ENCODE assay signal across 14 mouse cellular contexts in the genomic region with DNA sequence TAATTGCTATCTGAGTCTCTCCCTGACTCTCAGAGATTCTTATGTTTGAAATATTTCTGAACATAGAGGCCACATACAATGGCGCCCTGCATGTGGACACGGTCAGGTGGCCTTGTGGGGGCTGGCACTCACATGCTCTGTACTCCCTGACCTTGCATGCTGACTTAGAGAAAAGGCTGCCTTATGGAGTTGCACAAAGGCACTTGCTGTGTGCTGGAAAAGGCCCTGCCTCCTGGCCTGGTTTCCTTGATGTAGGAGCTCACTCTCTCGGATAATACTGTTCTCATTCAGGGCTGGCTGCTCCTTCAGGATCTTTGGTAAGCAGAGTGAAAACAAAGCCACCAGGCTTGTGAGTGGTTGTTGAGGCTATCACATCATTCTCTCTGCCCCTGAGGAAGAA. TPM values are rescaled to one million over a fixed set of nuclear protein-coding genes. Genes with fewer than 3 reads are reported as not detected.
DNase-seq lines count a peak whose midpoint lies in the region; ATAC-seq and TF ChIP-seq lines count a peak whose summit lies in the region.
"Had no signal": no experiment of that assay in that cellular context is flagged by ENCODE, and none has a peak within 500 bp of the region (broad histone marks: within the 10 kb centered on the region; RNA-seq: fewer than 3 reads in every experiment).

No protein-coding gene starts in this region.

- no peak overlapping the region for H3K4me2 ChIP-seq in forebrain, embryonic 11.5 days (ENCODE audit: low read depth, low read length, severe bottlenecking)
- H3K4me2 ChIP-seq in forebrain, embryonic 12.5 days = no peak overlapping the region
- no peak overlapping the region for H3K4me2 ChIP-seq in kidney, embryonic 15.5 days
- no peak overlapping the region for H3K4me2 ChIP-seq in kidney, embryonic 14.5 days (replicated peaks; ENCODE audit: low read depth, low read length)
- H3K4me2 ChIP-seq: heart, embryonic 11.5 days; lung, embryonic 14.5 days had no signal

- H3K4me3 ChIP-seq in forebrain, embryonic 11.5 days (ENCODE audit: low read depth, low read length) = no peak overlapping the region
- no peak overlapping the region for H3K4me3 ChIP-seq in forebrain, embryonic 12.5 days (replicated peaks)
- H3K4me3 ChIP-seq in kidney, embryonic 15.5 days (replicated peaks) = no peak overlapping the region
- H3K4me3 ChIP-seq in kidney, embryonic 14.5 days (ENCODE audit: low read length) = no peak overlapping the region
- H3K4me3 ChIP-seq in olfactory bulb, adult 2 months (ENCODE audit: insufficient read depth, low read depth, low read length) = no peak overlapping the region
- H3K4me3 ChIP-seq in lung, adult 2 months (replicated peaks; ENCODE audit: extremely low read depth, low read depth, low read length) = no peak overlapping the region
- H3K4me3 ChIP-seq: left cerebral cortex, adult 2 months had no signal

- H3K9me3 ChIP-seq in forebrain, embryonic 11.5 days (ENCODE audit: control insufficient read depth, low read length) = no peaks in the 10 kb centered on the region
- H3K9me3 ChIP-seq in forebrain, embryonic 12.5 days = no peaks in the 10 kb centered on the region
- no peaks in the 10 kb centered on the region for H3K9me3 ChIP-seq in kidney, embryonic 15.5 days (replicated peaks)
- H3K9me3 ChIP-seq in kidney, embryonic 14.5 days (ENCODE audit: control insufficient read depth, low read length) = no peaks in the 10 kb centered on the region

- WGBS in forebrain, embryonic 11.5 days = 53% methylated on average over 3 of the region's 3 CpGs
- WGBS in forebrain, embryonic 12.5 days = 47% methylated on average over 3 of the region's 3 CpGs
- 57% methylated on average over 3 of the region's 3 CpGs for whole genome bisulfite sequencing in kidney, embryonic 15.5 days
- WGBS in kidney, embryonic 14.5 days = 61% methylated on average over 3 of the region's 3 CpGs
- 46% methylated on average over 3 of the region's 3 CpGs for WGBS in olfactory bulb, adult 2 months
- WGBS in lung, adult 2 months = 72% methylated on average over 3 of the region's 3 CpGs

- no peak overlapping the region for H3K9ac ChIP-seq in forebrain, embryonic 11.5 days (ENCODE audit: low read length)
- no peak overlapping the region for H3K9ac ChIP-seq in forebrain, embryonic 12.5 days
- no peak overlapping the region for H3K9ac ChIP-seq in kidney, embryonic 15.5 days
- H3K9ac ChIP-seq in kidney, embryonic 14.5 days (ENCODE audit: low read depth, low read length) = no peak overlapping the region
- H3K9ac ChIP-seq: lung, embryonic 14.5 days had no signal

- H3K36me3 ChIP-seq in forebrain, embryonic 11.5 days (ENCODE audit: control insufficient read depth, insufficient read depth, low read length) = no peaks in the 10 kb centered on the region
- H3K36me3 ChIP-seq in forebrain, embryonic 12.5 days (replicated peaks) = no peaks in the 10 kb centered on the region
- no peaks in the 10 kb centered on the region for H3K36me3 ChIP-seq in kidney, embryonic 15.5 days
- no peaks in the 10 kb centered on the region for H3K36me3 ChIP-seq in kidney, embryonic 14.5 days (ENCODE audit: control insufficient read depth, insufficient read depth, low read length)

- H3K27me3 ChIP-seq in forebrain, embryonic 11.5 days (ENCODE audit: control insufficient read depth, insufficient read depth, low read length) = no peaks in the 10 kb centered on the region
- peaks cover 12% of the 10 kb centered on the region; the same call in 1 of the 2 replicates for H3K27me3 ChIP-seq in forebrain, embryonic 12.5 days
- H3K27me3 ChIP-seq in kidney, embryonic 15.5 days = peaks cover 10% of the 10 kb centered on the region; the same call in 1 of the 2 replicates
- H3K27me3 ChIP-seq in kidney, embryonic 14.5 days (ENCODE audit: control insufficient read depth, insufficient read depth, low read length) = no peaks in the 10 kb centered on the region; the same call in 1 of the 2 replicates

- no peak for ATAC-seq in forebrain, embryonic 11.5 days (replicated peaks; ENCODE audit: low FRiP score)
- ATAC-seq in forebrain, embryonic 12.5 days (ENCODE audit: low FRiP score) = no peak
- ATAC-seq in kidney, embryonic 15.5 days (replicated peaks; ENCODE audit: low FRiP score) = no peak
- no peak for ATAC-seq in kidney, embryonic 14.5 days (ENCODE audit: low FRiP score, low TSS enrichment)

- DNase-seq in forebrain, embryonic 11.5 days (ENCODE audit: low spot score) = no peak
- peak; percentile 29 to 52 for DNase-seq in kidney, postnatal 25 days
- DNase-seq in lung, adult 2 months = no peak
- no peak for DNase-seq in thymus, postnatal 36 days
- DNase-seq: cerebellum, postnatal 14 days; gastrocnemius, postnatal 36 days; heart, postnatal 36 days; lung, embryonic 14.5 days had no signal

- no peak for TF ChIP-seq POLR2A in olfactory bulb, adult 2 months (IDR thresholded peaks at IDR 0.05; ENCODE audit: insufficient read depth, low read depth, low read length)
- TF ChIP-seq POLR2A in lung, adult 2 months (IDR thresholded peaks at IDR 0.05; ENCODE audit: borderline replicate concordance, extremely low read depth, low read depth, low read length) = no peak

- no peak for TF ChIP-seq CTCF in olfactory bulb, adult 2 months (IDR thresholded peaks at IDR 0.05; ENCODE audit: insufficient read depth, low read depth, low read length)
- no peak for TF ChIP-seq CTCF in lung, adult 2 months (IDR thresholded peaks at IDR 0.05; ENCODE audit: insufficient read depth, low read length)

- peaks cover 12% of the 10 kb centered on the region; the same call in 1 of the 2 replicates for H3K4me1 ChIP-seq in forebrain, embryonic 11.5 days (replicated peaks; ENCODE audit: control insufficient read depth, insufficient read depth, low read length)
- peaks cover 39% of the 10 kb centered on the region for H3K4me1 ChIP-seq in forebrain, embryonic 12.5 days
- H3K4me1 ChIP-seq in kidney, embryonic 15.5 days = peaks cover 59% of the 10 kb centered on the region
- peaks cover 19% of the 10 kb centered on the region for H3K4me1 ChIP-seq in kidney, embryonic 14.5 days (ENCODE audit: control insufficient read depth, insufficient read depth, low read length)
- peaks cover 49% of the 10 kb centered on the region for H3K4me1 ChIP-seq in olfactory bulb, adult 2 months (ENCODE audit: control insufficient read depth, insufficient read depth, low read length)
- no peaks in the 10 kb centered on the region for H3K4me1 ChIP-seq in lung, adult 2 months (ENCODE audit: control insufficient read depth, insufficient read depth, low read length)

- H3K27ac ChIP-seq in forebrain, embryonic 11.5 days (ENCODE audit: low read depth, low read length) = peak overlapping the region; percentile 37
- no peak overlapping the region for H3K27ac ChIP-seq in forebrain, embryonic 12.5 days
- H3K27ac ChIP-seq in kidney, embryonic 15.5 days = peak overlapping the region; percentile 11; the same call in 1 of the 2 replicates
- no peak overlapping the region for H3K27ac ChIP-seq in kidney, embryonic 14.5 days (ENCODE audit: low read depth, low read length)
- peak overlapping the region; percentile 20; the same call in 1 of the 2 replicates for H3K27ac ChIP-seq in olfactory bulb, adult 2 months (ENCODE audit: insufficient read depth, low read depth, low read length)
- H3K27ac ChIP-seq: left cerebral cortex, adult 2 months had no signal

RNA-seq across cellular contexts. Expression of a gene that starts 12.3 kb away (rescaled TPM):
- 0.32 and 0.51 TPM in 2 replicates for polyA plus RNA-seq in forebrain, embryonic 11.5 days (2014; fragmentation: Nextera tagmentation; extraction: Ambion mirVana)
- polyA plus RNA-seq in forebrain, embryonic 12.5 days (2016; fragmentation: Nextera tagmentation; extraction: Ambion mirVana) = 0.47 and 0.54 TPM in 2 replicates
- polyA plus RNA-seq in kidney, embryonic 15.5 days (2015; fragmentation: Nextera tagmentation; extraction: Ambion mirVana) = 3.8 and 4.1 TPM in 2 replicates
- 1.4 and 2.9 TPM in 2 replicates for polyA plus RNA-seq in kidney, embryonic 14.5 days (2014; fragmentation: Nextera tagmentation; extraction: Ambion mirVana)
- not detected in 2 replicates for polyA plus RNA-seq in olfactory bulb, adult 2 months (2012; ENCODE audit: insufficient read depth, insufficient read length, low replicate concordance, missing spikeins)
- 1.2 and 2.2 TPM in 2 replicates for polyA plus RNA-seq in lung, adult 2 months (2012; rRNA removed)

RNA-seq across cellular contexts. Expression of a gene that starts 27.1 kb away (rescaled TPM):
- polyA plus RNA-seq in forebrain, embryonic 11.5 days (2014; fragmentation: Nextera tagmentation; extraction: Ambion mirVana) = 20.8 and 23.3 TPM in 2 replicates
- 54.3 and 62.5 TPM in 2 replicates for polyA plus RNA-seq in forebrain, embryonic 12.5 days (2016; fragmentation: Nextera tagmentation; extraction: Ambion mirVana)
- 29.0 and 33.5 TPM in 2 replicates for polyA plus RNA-seq in kidney, embryonic 15.5 days (2015; fragmentation: Nextera tagmentation; extraction: Ambion mirVana)
- polyA plus RNA-seq in kidney, embryonic 14.5 days (2014; fragmentation: Nextera tagmentation; extraction: Ambion mirVana) = 21.9 and 23.2 TPM in 2 replicates
- 47.5 and 1,135 TPM in 2 replicates for polyA plus RNA-seq in olfactory bulb, adult 2 months (2012; ENCODE audit: insufficient read depth, insufficient read length, low replicate concordance, missing spikeins)
- polyA plus RNA-seq in lung, adult 2 months (2012; rRNA removed) = 16.6 TPM in 2 replicates

Comparison
In these comparisons a context has a peak if more than half of its experiments do, and no peak if none do; other contexts are left out.
1. H3K27ac ChIP-seq: peak in forebrain, embryonic 11.5 days (single experiment), kidney, embryonic 15.5 days (single experiment) and olfactory bulb, adult 2 months (single experiment); none in forebrain, embryonic 12.5 days (single experiment) and kidney, embryonic 14.5 days (single experiment).
2. DNase-seq: peak in kidney, postnatal 25 days (2 of 2); none in forebrain, embryonic 11.5 days (single experiment), lung, adult 2 months (single experiment) and thymus, postnatal 36 days (0 of 2).